Mouse (Mus musculus): ENCODE results near the gene Rcsd1. TPM values are rescaled to one million over a fixed set of nuclear protein-coding genes. Genes with fewer than 3 reads are reported as not detected.

The Rcsd1 gene
- polyA plus RNA-seq (2014; fragmentation: Nextera tagmentation; extraction: Ambion mirVana): 22.9 and 25.2 TPM in 2 replicates

DNA sequence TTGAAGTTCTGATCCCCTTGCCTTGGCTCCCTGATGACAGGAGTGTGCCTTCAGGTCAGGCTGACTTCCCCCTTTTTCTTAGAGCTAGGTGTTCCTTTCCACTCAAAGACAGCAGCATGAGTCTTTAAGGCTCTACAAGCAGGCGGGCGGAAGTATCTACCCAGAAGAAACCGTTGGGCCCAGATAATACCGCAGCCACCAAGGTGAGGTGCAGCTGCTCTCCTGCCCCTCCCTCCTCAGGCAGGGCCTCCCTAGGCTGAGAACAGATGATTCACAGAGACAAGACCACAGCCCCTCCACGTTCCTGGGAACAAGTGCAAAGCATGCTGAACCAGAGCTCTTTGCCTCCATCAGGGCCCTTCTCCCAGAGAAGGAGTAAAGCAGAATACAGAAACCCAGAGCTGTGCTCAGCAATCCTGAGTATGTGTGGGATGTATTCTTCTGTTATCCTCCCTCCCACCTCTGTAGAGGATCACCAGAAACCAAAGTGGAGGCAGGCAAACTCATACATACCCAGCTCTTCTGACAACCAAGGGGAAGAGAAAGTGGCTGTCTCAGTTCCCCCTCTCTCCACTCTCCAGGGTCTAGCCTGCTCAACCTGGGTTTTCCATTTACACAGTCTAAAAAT, at the start of gene Rcsd1:
Gene Rcsd1 (minus strand): TSS at position 129 of the 628 bp plus-strand sequence.
- Histone ChIP-seq H3K4me1 (ENCODE audit: insufficient read depth) (peaks cover 9% of the 10 kb centered on the region; the same call in 1 of the 2 replicates), H3K36me3 (ENCODE audit: insufficient read depth) (no peaks in the 10 kb centered on the region), H3K9ac (peak within 1 kb of the TSS; percentile 72; the same call in 1 of the 2 replicates), H3K9me3 (ENCODE audit: low read depth, low read length) (no peaks in the 10 kb centered on the region), H3K27ac (ENCODE audit: low read depth) (peak within 1 kb of the TSS; percentile 72; the same call in 1 of the 2 replicates), H3K27me3 (ENCODE audit: insufficient read depth, low read length) (no peaks in the 10 kb centered on the region), H3K4me3 (ENCODE audit: low read depth, low read length) (peak within 1 kb of the TSS; percentile 58), H3K4me2 (peak within 1 kb of the TSS; percentile 74)
- WGBS: 53% methylated on average over 5 of the region's 5 CpGs
- ATAC-seq (ENCODE audit: insufficient read depth) (no peak), DNase-seq (no peak)
- TF ChIP-seq CTCF (IDR thresholded peaks at IDR 0.05; ENCODE audit: low read depth): no peak

DNA sequence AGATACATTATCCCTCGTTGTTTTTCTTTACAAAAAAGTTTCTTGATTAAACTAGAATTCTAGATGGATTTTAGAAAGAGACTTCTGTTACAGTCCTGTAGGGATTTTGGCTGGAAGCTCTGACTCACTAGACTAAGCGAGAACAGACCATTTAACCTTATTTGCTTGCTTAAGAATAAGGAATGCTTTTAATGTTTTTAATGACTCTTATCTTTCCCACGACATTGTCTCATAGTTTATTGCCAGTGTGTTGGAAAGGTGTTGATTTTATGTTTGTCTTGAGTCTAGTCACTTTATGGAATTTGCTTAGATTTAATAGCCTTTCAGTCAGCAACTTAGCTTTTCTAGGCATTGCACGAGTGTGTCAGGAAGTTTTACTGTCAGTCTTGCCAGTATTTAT, 45.6 kb upstream of the Rcsd1 start:
- ATAC-seq (ENCODE audit: insufficient read depth) (no peak), DNase-seq (no peak)
- H3K4me1 ChIP-seq (ENCODE audit: insufficient read depth): no peaks in the 10 kb centered on the region
- no peak overlapping the region for H3K4me2 ChIP-seq
- TF ChIP-seq CTCF (IDR thresholded peaks at IDR 0.05; ENCODE audit: low read depth): no peak
- no peak overlapping the region for H3K9ac ChIP-seq
- WGBS: 22% methylated on average over 4 of the region's 4 CpGs
- no peak overlapping the region for H3K4me3 ChIP-seq (ENCODE audit: low read depth, low read length)
- H3K27ac ChIP-seq (ENCODE audit: low read depth): no peak overlapping the region
- H3K27me3 ChIP-seq (ENCODE audit: insufficient read depth, low read length): no peaks in the 10 kb centered on the region
- H3K36me3 ChIP-seq (ENCODE audit: insufficient read depth): no peaks in the 10 kb centered on the region
- H3K9me3 ChIP-seq (ENCODE audit: low read depth, low read length): no peaks in the 10 kb centered on the region

GRCm38 (mm10) chr1:165754205-165754604, 44.6 kb upstream of the Rcsd1 start:
- no peak overlapping the region for H3K4me2 ChIP-seq
- no peaks in the 10 kb centered on the region for H3K36me3 ChIP-seq (ENCODE audit: insufficient read depth)
- no peaks in the 10 kb centered on the region for H3K4me1 ChIP-seq (ENCODE audit: insufficient read depth)
- DNase-seq (no peak), ATAC-seq (ENCODE audit: insufficient read depth) (no peak)
- H3K4me3 ChIP-seq (ENCODE audit: low read depth, low read length): no peak overlapping the region
- TF ChIP-seq CTCF (IDR thresholded peaks at IDR 0.05; ENCODE audit: low read depth): no peak
- no peak overlapping the region for H3K27ac ChIP-seq (ENCODE audit: low read depth)
- 86% methylated on average over 6 of the region's 6 CpGs for WGBS
- no peaks in the 10 kb centered on the region for H3K9me3 ChIP-seq (ENCODE audit: low read depth, low read length)
- no peaks in the 10 kb centered on the region for H3K27me3 ChIP-seq (ENCODE audit: insufficient read depth, low read length)
- H3K9ac ChIP-seq: no peak overlapping the region

- Histone ChIP-seq H3K4me1 (ENCODE audit: insufficient read depth) (no peaks in the 10 kb centered on the region), H3K27ac (ENCODE audit: low read depth) (no peak overlapping the region), H3K9ac (no peak overlapping the region), H3K4me2 (no peak overlapping the region), H3K9me3 (ENCODE audit: low read depth, low read length) (no peaks in the 10 kb centered on the region), H3K27me3 (ENCODE audit: insufficient read depth, low read length) (no peaks in the 10 kb centered on the region), H3K36me3 (ENCODE audit: insufficient read depth) (no peaks in the 10 kb centered on the region), H3K4me3 (ENCODE audit: low read depth, low read length) (no peak overlapping the region)
- WGBS: 71% methylated on average over 5 of the region's 5 CpGs
- DNase-seq: no peak
- no peak for TF ChIP-seq CTCF (IDR thresholded peaks at IDR 0.05; ENCODE audit: low read depth)
- ATAC-seq (ENCODE audit: insufficient read depth): no peak
Observed at GRCm38 (mm10) chr1:165751838-165752237, 42.3 kb upstream of the Rcsd1 start.

DNA sequence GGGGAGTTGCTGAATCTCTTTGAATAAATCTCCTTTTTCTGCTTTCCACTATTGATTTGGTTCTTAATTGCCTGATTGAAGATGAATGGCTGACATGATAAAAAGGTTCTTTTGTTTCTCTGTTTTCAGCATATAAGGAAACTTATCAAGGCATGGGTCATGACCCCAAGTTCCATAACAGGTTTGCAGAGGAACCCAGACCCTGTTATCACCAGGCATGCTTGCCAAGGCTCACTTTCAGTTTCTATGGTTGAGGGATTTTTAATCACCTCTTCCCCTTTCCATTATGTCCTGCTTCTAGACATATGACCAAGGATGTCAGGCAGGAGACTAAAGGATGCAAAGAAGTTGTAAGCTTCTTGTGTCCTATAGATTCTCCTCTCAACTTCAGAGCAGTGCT, 41.6 kb upstream of the Rcsd1 start:
- Histone ChIP-seq H3K9ac (no peak overlapping the region), H3K27me3 (ENCODE audit: insufficient read depth, low read length) (no peaks in the 10 kb centered on the region), H3K4me3 (ENCODE audit: low read depth, low read length) (no peak overlapping the region), H3K4me1 (ENCODE audit: insufficient read depth) (no peaks in the 10 kb centered on the region), H3K36me3 (ENCODE audit: insufficient read depth) (no peaks in the 10 kb centered on the region), H3K27ac (ENCODE audit: low read depth) (no peak overlapping the region), H3K9me3 (ENCODE audit: low read depth, low read length) (no peaks in the 10 kb centered on the region), H3K4me2 (no peak overlapping the region)
- ATAC-seq (ENCODE audit: insufficient read depth) (no peak), DNase-seq (no peak)
- TF ChIP-seq CTCF (IDR thresholded peaks at IDR 0.05; ENCODE audit: low read depth): no peak

DNA sequence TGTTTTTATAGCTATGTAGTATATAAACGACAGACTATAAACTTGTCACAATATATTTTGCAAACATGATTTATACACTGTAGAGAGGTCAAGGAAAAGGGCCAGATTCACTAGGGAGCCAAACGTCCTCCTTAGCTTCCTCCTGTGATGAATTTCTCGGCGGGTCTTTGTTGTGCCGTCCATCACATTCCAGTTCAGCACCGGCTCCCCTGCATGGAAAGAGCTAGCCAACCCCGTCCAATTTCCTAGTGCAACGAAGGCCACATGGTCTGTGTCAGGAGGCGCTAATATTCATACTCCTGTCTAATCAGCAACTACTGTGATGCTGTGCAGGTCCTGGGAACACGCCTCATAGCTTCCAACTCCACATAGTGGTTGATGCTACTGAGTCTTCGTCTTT, 38.5 kb upstream of the Rcsd1 start:
- H3K36me3 ChIP-seq (ENCODE audit: insufficient read depth): no peaks in the 10 kb centered on the region
- peak; percentile 70 for DNase-seq
- WGBS: 21% methylated on average over 11 of the region's 11 CpGs
- no peak overlapping the region for H3K9ac ChIP-seq
- no peak for TF ChIP-seq CTCF (IDR thresholded peaks at IDR 0.05; ENCODE audit: low read depth)
- no peak overlapping the region for H3K4me3 ChIP-seq (ENCODE audit: low read depth, low read length)
- no peaks in the 10 kb centered on the region for H3K27me3 ChIP-seq (ENCODE audit: insufficient read depth, low read length)
- peak; percentile 83 for ATAC-seq (ENCODE audit: insufficient read depth)
- H3K9me3 ChIP-seq (ENCODE audit: low read depth, low read length): no peaks in the 10 kb centered on the region
- no peak overlapping the region; the same call in 1 of the 2 replicates for H3K27ac ChIP-seq (ENCODE audit: low read depth)
- H3K4me1 ChIP-seq (ENCODE audit: insufficient read depth): no peaks in the 10 kb centered on the region
- peak overlapping the region; percentile 29; the same call in 1 of the 2 replicates for H3K4me2 ChIP-seq

GRCm38 (mm10) chr1:165741989-165742388, 32.4 kb upstream of the Rcsd1 start:
- ATAC-seq (ENCODE audit: insufficient read depth) (no peak), DNase-seq (no peak)
- TF ChIP-seq CTCF (IDR thresholded peaks at IDR 0.05; ENCODE audit: low read depth): no peak
- no peak overlapping the region for H3K27ac ChIP-seq (ENCODE audit: low read depth)
- no peaks in the 10 kb centered on the region for H3K27me3 ChIP-seq (ENCODE audit: insufficient read depth, low read length)
- H3K4me3 ChIP-seq (ENCODE audit: low read depth, low read length): no peak overlapping the region
- H3K9ac ChIP-seq: no peak overlapping the region
- H3K4me2 ChIP-seq: no peak overlapping the region
- H3K9me3 ChIP-seq (ENCODE audit: low read depth, low read length): no peaks in the 10 kb centered on the region
- no peaks in the 10 kb centered on the region for H3K36me3 ChIP-seq (ENCODE audit: insufficient read depth)
- 77% methylated on average over 8 of the region's 8 CpGs for WGBS
- H3K4me1 ChIP-seq (ENCODE audit: insufficient read depth): no peaks in the 10 kb centered on the region

All from lung, embryonic 14.5 days (tissue).